Mouse (Mus musculus): ENCODE data around the gene Arrb1. TPM values are rescaled to one million over a fixed set of nuclear protein-coding genes. Genes with fewer than 3 reads are reported as not detected.
A peak's percentile ranks its signal among the peaks of the same experiment; 100 is the strongest.

Gene Arrb1
- polyA plus RNA-seq, 1 experiment from 2014 or later: 9.8 TPM

DNA sequence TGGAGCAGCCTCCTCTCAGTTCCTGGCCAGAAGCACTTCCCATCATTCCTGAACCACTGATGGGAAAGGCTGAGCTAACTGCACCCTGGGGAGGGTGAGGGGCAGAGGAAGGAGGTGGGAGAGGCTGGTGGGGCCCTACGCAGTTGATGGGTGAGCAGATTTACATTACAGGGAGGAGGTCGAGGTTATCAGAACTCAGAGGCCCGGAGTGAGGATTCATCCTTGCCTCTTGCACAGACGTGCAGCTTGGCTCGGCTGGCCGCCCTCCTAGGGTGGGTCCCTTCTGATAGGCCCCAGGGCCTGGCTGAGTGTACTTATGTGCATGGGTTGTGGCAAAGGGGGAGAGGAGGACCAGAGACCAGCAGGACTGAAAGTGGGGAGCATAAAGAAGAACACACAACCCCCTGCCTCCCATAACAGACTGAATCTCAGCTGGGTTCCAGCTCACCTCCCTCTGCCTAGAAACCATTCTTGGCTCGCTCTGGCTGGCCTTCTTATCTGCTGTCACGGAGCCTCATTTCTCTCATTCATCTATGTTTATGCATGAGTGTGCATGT lies 30.1 kb downstream of the Arrb1 start:
- DNase-seq (ENCODE audit: low spot score): no peak
- H3K9me3 ChIP-seq (replicated peaks): no peaks in the 10 kb centered on the region
- H3K4me1 ChIP-seq: peaks cover 66% of the 10 kb centered on the region
- H3K36me3 ChIP-seq: no peaks in the 10 kb centered on the region
- H3K27ac ChIP-seq (replicated peaks): peak overlapping the region; percentile 55; the same call in 1 of the 2 replicates
- peaks cover 16% of the 10 kb centered on the region; the same call in 1 of the 2 replicates for H3K27me3 ChIP-seq (ENCODE audit: low read depth, poor library complexity, severe bottlenecking)
- 47% methylated on average over 8 of the region's 8 CpGs for WGBS
- no peak overlapping the region for H3K4me3 ChIP-seq

DNA sequence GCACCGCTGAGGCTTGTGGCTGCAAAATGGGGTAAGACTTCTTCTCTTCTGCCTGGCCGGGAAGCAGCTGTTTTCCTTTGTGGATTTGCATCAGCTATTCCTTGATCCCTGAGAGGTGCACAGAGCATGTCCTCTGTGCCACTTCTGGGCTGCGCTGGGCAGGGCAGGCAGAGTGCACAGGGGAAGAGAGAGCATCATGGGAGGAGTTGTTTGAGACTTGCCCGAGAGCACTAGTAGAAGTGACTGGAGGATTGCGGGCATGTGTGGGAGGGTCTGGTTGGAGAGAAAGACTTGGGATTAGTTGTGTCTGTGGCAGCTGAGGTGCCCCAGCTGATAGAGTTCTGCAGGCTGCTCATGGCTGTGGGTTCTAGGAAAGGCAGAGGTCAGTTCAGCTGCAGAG lies 35.4 kb downstream of the Arrb1 start:
- H3K9me3 ChIP-seq (replicated peaks): no peaks in the 10 kb centered on the region
- H3K36me3 ChIP-seq: no peaks in the 10 kb centered on the region
- H3K4me3 ChIP-seq: no peak overlapping the region
- H3K27ac ChIP-seq (replicated peaks): peak overlapping the region; percentile 57; the same call in 1 of the 2 replicates
- H3K27me3 ChIP-seq (ENCODE audit: low read depth, poor library complexity, severe bottlenecking): no peaks in the 10 kb centered on the region
- no peak for DNase-seq (ENCODE audit: low spot score)
- peaks cover 39% of the 10 kb centered on the region for H3K4me1 ChIP-seq
- 64% methylated on average over 5 of the region's 5 CpGs for WGBS

DNA sequence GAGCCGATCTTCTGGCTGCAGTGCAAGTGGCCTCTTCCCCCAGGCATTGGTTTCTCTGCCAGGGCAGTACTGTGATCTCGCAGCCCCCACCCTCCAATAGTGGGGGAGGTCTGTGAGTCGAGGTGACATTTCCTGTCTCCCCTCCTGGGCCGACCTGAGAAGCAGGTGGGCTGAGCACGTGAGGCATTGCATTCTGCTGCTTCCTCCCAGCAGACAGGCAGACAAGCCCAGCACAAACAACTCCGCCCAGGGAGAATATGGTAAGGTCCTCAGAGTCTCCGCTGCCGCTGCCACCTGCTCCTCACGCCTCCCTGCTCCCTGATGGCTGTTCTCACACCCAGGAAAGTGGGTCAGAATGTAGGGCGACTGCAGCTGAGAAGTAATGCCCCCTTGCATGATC lies 37.7 kb downstream of the Arrb1 start:
- Histone ChIP-seq H3K27me3 (ENCODE audit: low read depth, poor library complexity, severe bottlenecking) (no peaks in the 10 kb centered on the region), H3K27ac (replicated peaks) (no peak overlapping the region; the same call in 1 of the 2 replicates), H3K4me3 (no peak overlapping the region), H3K36me3 (no peaks in the 10 kb centered on the region), H3K9me3 (replicated peaks) (no peaks in the 10 kb centered on the region), H3K4me1 (peaks cover 36% of the 10 kb centered on the region)
- WGBS: 50% methylated on average over 10 of the region's 10 CpGs
- DNase-seq (ENCODE audit: low spot score): no peak

DNA sequence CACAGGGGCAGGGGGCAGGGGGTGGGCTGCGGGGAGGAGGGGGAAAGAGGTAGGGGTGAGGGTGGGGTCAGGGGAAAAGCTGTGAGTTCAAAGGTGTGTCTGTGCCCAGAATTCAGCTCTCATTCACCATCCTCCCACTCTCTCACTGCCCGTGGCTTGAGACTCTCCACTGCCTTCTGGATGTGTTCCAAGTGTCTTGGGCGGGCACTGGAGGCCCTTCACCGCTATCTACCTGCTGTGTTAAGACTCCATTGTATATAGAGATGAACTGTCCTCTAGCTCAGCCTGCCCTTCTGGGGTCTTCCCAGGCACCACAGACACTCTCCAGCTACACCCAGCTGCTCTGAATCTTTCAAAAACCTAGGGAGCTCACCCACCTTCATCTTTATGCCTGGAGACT lies 38.1 kb downstream of the Arrb1 start:
- H3K27me3 ChIP-seq (ENCODE audit: low read depth, poor library complexity, severe bottlenecking): no peaks in the 10 kb centered on the region
- peaks cover 35% of the 10 kb centered on the region for H3K4me1 ChIP-seq
- WGBS: 69% methylated on average over 4 of the region's 4 CpGs

DNA sequence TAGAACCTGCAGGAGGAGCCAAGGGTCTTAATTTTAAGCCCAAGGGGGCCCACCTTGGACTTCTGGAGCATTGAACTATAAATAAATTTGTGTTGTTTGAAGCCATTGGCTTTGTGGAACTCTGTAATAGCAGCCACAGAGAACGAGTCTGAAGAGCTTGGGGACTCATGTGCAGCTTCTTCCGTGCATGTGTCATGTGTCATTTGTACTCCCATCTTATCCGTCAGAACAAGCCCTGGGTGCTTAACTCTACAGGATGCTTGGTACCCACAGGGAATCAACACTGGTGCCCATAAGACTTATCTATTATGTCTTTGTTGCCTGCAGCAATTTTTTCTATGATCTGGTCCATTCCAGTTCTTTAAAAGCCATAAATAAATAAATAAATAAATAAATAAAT lies 43.0 kb downstream of the Arrb1 start:
- WGBS: 79% methylated on average over 3 of the region's 3 CpGs

More for the DNA sequence above, 38.1 kb downstream of the Arrb1 start:
- Histone ChIP-seq H3K27ac (replicated peaks) (no peak overlapping the region), H3K9me3 (replicated peaks) (no peaks in the 10 kb centered on the region), H3K4me3 (no peak overlapping the region), H3K36me3 (no peaks in the 10 kb centered on the region)
- no peak for DNase-seq (ENCODE audit: low spot score)

DNA sequence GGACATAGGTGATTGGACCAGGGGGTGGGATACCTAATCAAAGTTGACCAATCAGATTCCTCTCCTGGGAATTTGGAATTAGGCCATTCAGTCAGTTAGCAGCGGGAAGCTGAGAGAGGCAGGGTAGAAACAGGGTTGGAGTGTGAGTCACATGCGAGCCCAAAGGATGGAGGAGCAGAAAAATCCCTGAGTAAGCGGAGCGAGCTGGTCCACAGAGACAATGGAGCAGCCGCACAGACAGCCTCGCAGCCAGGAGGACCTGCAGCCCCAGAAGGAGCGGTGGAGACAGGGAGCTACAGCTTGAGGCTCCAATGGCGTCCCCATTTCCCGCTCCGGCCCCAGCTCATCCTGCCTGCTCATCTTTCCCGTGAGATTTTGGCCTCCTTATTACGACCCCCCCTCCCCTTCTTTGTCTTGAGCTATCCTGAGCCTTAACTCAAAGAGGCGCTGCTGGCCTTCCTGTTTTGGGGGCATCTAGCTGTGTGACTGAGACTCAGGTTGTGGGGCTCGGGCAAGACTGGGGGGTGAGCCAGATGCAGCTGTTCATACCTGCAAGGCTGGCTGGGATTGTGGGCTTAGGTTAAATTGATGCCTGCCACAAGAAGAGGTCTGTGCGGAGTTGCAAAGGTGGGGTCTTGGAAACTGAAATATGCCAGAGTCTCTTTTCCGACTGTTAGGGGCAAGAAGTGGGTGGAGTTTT lies 44.4 kb downstream of the Arrb1 start:
- peaks cover 42% of the 10 kb centered on the region for H3K4me1 ChIP-seq
- peak overlapping the region; percentile 57 for H3K27ac ChIP-seq (replicated peaks)
- H3K4me3 ChIP-seq: peak overlapping the region; percentile 41
- no peaks in the 10 kb centered on the region for H3K9me3 ChIP-seq (replicated peaks)
- peaks cover 2% of the 10 kb centered on the region; the same call in 1 of the 2 replicates for H3K36me3 ChIP-seq
- 8% methylated on average over 16 of the region's 16 CpGs for WGBS
- DNase-seq (ENCODE audit: low spot score): peak; percentile 40
- H3K27me3 ChIP-seq (ENCODE audit: low read depth, poor library complexity, severe bottlenecking): peaks cover 52% of the 10 kb centered on the region

More for the DNA sequence above, 43.0 kb downstream of the Arrb1 start:
- Histone ChIP-seq H3K4me3 (no peak overlapping the region), H3K36me3 (no peaks in the 10 kb centered on the region), H3K27ac (replicated peaks) (no peak overlapping the region), H3K4me1 (peaks cover 41% of the 10 kb centered on the region), H3K9me3 (replicated peaks) (no peaks in the 10 kb centered on the region), H3K27me3 (ENCODE audit: low read depth, poor library complexity, severe bottlenecking) (peaks cover 38% of the 10 kb centered on the region)
- no peak for DNase-seq (ENCODE audit: low spot score)

DNA sequence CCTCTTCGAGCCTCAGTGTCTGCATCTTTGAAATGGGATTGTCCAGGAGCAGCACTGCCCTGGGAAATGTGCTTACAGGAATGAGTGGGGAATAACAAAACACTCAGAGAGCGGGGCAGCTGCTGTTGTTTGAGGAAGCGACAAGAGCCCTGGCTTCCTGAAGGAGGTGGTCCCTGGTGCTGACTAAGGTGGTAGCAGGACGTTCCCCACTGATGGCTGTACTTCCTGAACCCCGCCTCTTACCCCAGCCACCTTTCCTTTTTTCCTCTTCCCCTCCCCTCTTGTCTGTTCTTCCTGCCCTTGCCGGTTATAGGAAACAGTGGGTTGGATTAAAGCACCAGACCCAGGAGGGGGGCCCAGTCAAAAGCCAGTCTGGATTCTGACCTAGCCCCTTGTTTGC lies 45.0 kb downstream of the Arrb1 start:
- H3K27me3 ChIP-seq (ENCODE audit: low read depth, poor library complexity, severe bottlenecking): peaks cover 58% of the 10 kb centered on the region
- WGBS: 30% methylated on average over 6 of the region's 6 CpGs
- no peak for DNase-seq (ENCODE audit: low spot score)
- peak overlapping the region; percentile 41; the same call in 1 of the 2 replicates for H3K4me3 ChIP-seq
- peaks cover 5% of the 10 kb centered on the region for H3K36me3 ChIP-seq
- no peak overlapping the region for H3K27ac ChIP-seq (replicated peaks)
- no peaks in the 10 kb centered on the region for H3K9me3 ChIP-seq (replicated peaks)
- peaks cover 42% of the 10 kb centered on the region for H3K4me1 ChIP-seq

DNA sequence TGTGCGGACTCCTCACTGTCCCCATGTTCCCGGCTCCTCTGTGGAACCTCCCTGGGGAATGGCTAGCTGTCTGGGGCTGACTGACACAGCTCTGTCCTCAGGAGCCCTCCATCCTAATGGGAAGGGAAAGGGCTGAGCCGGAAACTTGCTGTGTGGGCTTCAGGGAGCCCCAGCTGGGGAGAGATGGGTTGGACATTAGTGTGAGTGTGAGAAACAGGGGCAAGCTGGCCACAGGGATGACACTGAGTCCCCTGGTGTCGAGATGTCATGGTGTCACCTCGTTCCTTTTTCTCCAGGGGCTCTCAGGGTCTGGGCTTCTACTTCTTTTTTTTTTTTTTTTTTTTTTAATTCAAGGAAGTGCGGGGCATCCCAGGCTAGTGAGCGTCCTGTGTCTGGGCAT lies 47.0 kb downstream of the Arrb1 start:
- H3K4me3 ChIP-seq: no peak overlapping the region
- 53% methylated on average over 7 of the region's 7 CpGs for WGBS
- no peak for DNase-seq (ENCODE audit: low spot score)
- H3K4me1 ChIP-seq: peaks cover 58% of the 10 kb centered on the region
- 0 out of 2 replicates have a peak overlapping the region, but pooled peaks have one; percentile 13 for H3K27ac ChIP-seq (replicated peaks)
- H3K27me3 ChIP-seq (ENCODE audit: low read depth, poor library complexity, severe bottlenecking): peaks cover 72% of the 10 kb centered on the region
- peaks cover 7% of the 10 kb centered on the region for H3K36me3 ChIP-seq
- H3K9me3 ChIP-seq (replicated peaks): no peaks in the 10 kb centered on the region

DNA sequence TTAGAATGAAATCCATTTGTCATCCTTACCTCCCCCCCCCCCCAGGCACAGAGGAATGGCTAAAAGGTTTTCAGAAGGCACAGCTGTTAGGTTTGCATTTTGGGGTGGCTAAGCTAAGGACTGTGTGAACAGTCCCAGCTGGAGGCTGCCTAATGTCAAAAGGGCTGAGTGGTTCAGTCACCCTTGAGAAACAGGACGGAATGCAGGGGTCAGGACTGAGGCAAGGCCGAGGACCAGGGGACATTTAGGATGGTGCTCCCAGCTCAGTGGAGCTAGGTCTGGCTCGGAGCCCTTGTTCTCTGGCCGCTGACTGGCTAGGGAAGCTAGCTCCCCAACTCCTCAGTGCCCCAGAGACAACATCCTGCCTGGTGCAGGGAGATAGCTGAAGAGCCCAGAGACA lies 47.6 kb downstream of the Arrb1 start:
- H3K4me1 ChIP-seq: peaks cover 63% of the 10 kb centered on the region
- peak; percentile 44 for DNase-seq (ENCODE audit: low spot score)
- 46% methylated on average over 4 of the region's 4 CpGs for WGBS
- no peak overlapping the region for H3K27ac ChIP-seq (replicated peaks)
- H3K27me3 ChIP-seq (ENCODE audit: low read depth, poor library complexity, severe bottlenecking): peaks cover 74% of the 10 kb centered on the region
- H3K36me3 ChIP-seq: peaks cover 7% of the 10 kb centered on the region
- no peak overlapping the region for H3K4me3 ChIP-seq
- H3K9me3 ChIP-seq (replicated peaks): no peaks in the 10 kb centered on the region

DNA sequence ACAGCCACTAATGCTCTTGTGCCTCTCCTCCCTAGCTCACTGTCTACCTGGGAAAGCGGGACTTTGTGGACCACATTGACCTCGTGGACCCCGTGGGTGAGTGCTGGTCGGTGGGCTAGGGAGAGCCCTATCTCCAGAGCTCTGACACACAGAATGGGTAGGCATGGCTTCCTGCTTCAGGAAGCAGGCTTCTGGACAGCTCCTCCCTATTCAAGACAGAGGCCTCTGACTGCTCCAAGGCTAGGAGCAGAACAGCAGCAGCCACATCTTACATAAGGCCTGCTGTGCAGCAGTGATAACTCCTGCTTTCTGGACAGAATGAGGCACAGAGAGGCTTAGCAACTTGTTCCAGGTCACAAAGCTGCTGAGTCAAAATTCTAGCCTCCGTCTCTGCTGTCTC lies 48.4 kb downstream of the Arrb1 start:
- Histone ChIP-seq H3K4me1 (peaks cover 68% of the 10 kb centered on the region), H3K36me3 (peaks cover 7% of the 10 kb centered on the region), H3K9me3 (replicated peaks) (no peaks in the 10 kb centered on the region), H3K4me3 (no peak overlapping the region), H3K27ac (replicated peaks) (no peak overlapping the region), H3K27me3 (ENCODE audit: low read depth, poor library complexity, severe bottlenecking) (peaks cover 80% of the 10 kb centered on the region)
- DNase-seq (ENCODE audit: low spot score): no peak
- 84% methylated on average over 5 of the region's 5 CpGs for WGBS

DNA sequence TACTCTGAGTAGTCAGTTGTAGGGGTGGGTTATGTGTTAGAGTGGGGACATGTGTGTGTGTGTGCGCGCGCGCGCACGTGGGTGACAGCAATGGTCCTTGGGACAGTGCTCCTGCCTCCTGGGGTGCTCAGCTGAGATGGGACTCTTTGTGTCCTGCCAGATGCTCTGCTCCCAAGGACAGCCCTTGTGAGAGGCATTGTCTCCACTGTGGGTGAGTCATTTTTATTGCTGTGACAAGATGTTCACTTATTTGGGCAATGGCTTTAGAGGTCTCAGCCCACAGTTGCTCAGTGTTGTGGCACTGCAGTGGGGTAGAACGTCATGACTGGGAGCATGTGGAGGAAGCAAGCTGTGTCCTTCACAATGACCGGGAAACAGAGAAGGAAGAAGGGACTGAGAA lies 50.7 kb downstream of the Arrb1 start:
- DNase-seq (ENCODE audit: low spot score): no peak
- peaks cover 7% of the 10 kb centered on the region for H3K36me3 ChIP-seq
- peaks cover 68% of the 10 kb centered on the region for H3K4me1 ChIP-seq
- no peaks in the 10 kb centered on the region for H3K9me3 ChIP-seq (replicated peaks)
- peaks cover 70% of the 10 kb centered on the region for H3K27me3 ChIP-seq (ENCODE audit: low read depth, poor library complexity, severe bottlenecking)
- no peak overlapping the region for H3K4me3 ChIP-seq
- WGBS: 93% methylated on average over 8 of the region's 8 CpGs
- no peak overlapping the region for H3K27ac ChIP-seq (replicated peaks)

DNA sequence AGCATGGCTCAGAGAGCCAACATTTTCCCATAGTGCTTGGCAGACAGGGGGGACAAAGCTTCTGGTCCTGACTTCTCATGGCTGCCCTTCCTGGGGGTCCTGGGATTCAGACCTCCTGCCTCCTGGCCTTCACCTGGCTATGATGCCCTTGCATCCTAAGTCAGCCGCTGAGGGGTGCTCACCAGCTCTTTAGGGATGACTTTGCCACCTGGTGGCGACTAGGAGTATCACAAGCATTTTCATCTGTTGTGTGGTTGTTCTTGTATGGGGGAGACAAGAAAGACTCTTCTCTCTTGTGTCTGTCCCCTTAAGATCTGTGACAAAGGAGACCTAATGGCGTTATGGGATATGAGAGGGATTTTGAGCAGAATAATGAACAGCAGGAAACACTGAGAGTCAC lies 54.8 kb downstream of the Arrb1 start:
- Histone ChIP-seq H3K9me3 (replicated peaks) (no peaks in the 10 kb centered on the region), H3K36me3 (peaks cover 44% of the 10 kb centered on the region), H3K4me3 (no peak overlapping the region), H3K4me1 (peaks cover 45% of the 10 kb centered on the region), H3K27me3 (ENCODE audit: low read depth, poor library complexity, severe bottlenecking) (peaks cover 60% of the 10 kb centered on the region), H3K27ac (replicated peaks) (no peak overlapping the region)
- DNase-seq (ENCODE audit: low spot score): peak; percentile 69
- 6% methylated on average over 3 of the region's 3 CpGs for WGBS

DNA sequence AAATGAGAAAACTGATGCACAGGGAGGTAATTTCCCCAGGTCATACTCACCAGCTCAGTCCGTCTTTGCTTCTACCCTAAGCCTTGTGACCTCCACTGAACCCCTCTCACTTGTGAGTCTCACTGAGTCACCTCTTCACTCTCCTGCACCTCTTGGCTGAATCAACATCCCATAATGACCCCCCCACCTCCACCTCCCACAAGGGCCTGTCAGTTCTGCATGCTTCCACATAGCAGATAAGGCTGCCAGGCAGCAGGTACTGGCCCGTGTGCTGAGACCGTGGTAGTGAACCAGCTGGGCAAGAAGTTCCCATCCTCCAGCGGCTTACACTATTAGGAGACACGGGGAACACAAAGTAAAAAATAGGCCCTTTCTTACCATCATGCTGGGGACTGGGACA lies 55.4 kb downstream of the Arrb1 start:
- Histone ChIP-seq H3K4me1 (peaks cover 45% of the 10 kb centered on the region), H3K9me3 (replicated peaks) (no peaks in the 10 kb centered on the region), H3K27me3 (ENCODE audit: low read depth, poor library complexity, severe bottlenecking) (peaks cover 55% of the 10 kb centered on the region), H3K36me3 (peaks cover 46% of the 10 kb centered on the region), H3K4me3 (no peak overlapping the region), H3K27ac (replicated peaks) (no peak overlapping the region)
- no peak for DNase-seq (ENCODE audit: low spot score)
- WGBS: 67% methylated on average over 5 of the region's 5 CpGs
